Mouse (Mus musculus) G1E (cell line): ENCODE data around the gene Sptbn4. TPM values are rescaled to one million over a fixed set of nuclear protein-coding genes. Genes with fewer than 3 reads are reported as not detected.

Experiments used
- ATAC-seq: 2 replicates; pipeline ENCODE4 v1.8.0; 2016; ENCODE audit warnings: mild to moderate bottlenecking; ENCODE audit not compliant: insufficient number of reproducible peaks, poor library complexity, low FRiP score, severe bottlenecking; ENCODE audit errors: extremely low read depth
- DNase-seq: peaks from one replicate; pipeline ENCODE4 v3.0.0; 2012; ENCODE audit warnings: low spot score
- H3K27me3 ChIP-seq: 2 replicates; pipeline ENCODE4 v1.6.1; 2012; ENCODE audit warnings: mild to moderate bottlenecking, low read length, inconsistent platforms; ENCODE audit not compliant: insufficient read depth
- H3K36me3 ChIP-seq: replicated peaks from 2 replicates; pipeline ENCODE3; 2012; ENCODE audit warnings: mild to moderate bottlenecking, inconsistent platforms
- H3K4me1 ChIP-seq: 2 replicates; pipeline ENCODE4 v1.6.1; 2012; ENCODE audit warnings: low read depth, low read length, inconsistent platforms, mixed read lengths; ENCODE audit not compliant: insufficient read depth
- H3K4me3 ChIP-seq: 2 replicates; pipeline ENCODE4 v1.5.1; 2012; ENCODE audit warnings: low read depth, mild to moderate bottlenecking, inconsistent platforms, low read length, moderate library complexity, mixed read lengths
- H3K9me3 ChIP-seq: replicated peaks from 2 replicates; pipeline ENCODE4 v1.6.1; 2012; ENCODE audit warnings: inconsistent platforms
- CTCF ChIP-seq: IDR thresholded peaks from 2 replicates; pipeline ENCODE4 v1.5.1; 2012; ENCODE audit warnings: low read depth, low read length, inconsistent platforms, mixed read lengths
- GATA1 ChIP-seq: IDR thresholded peaks from 2 replicates; pipeline ENCODE4 v1.6.1; 2012; ENCODE audit warnings: borderline replicate concordance, low read length, inconsistent platforms, mixed read lengths
- GATA2 ChIP-seq: IDR thresholded peaks from 2 replicates; pipeline ENCODE4 v1.6.1; 2012; ENCODE audit warnings: low read depth, low read length, inconsistent platforms, borderline replicate concordance
- POLR2AphosphoS5 ChIP-seq: IDR thresholded peaks from 2 replicates; pipeline ENCODE4 v1.6.1; 2012; ENCODE audit warnings: low read depth, low read length, inconsistent platforms; ENCODE audit not compliant: insufficient replicate concordance
- TAL1 ChIP-seq: conservative IDR thresholded peaks from 2 replicates; pipeline ENCODE4 v1.6.1; 2012; ENCODE audit warnings: low read depth, low read length, inconsistent platforms, mixed read lengths
- polyA plus RNA-seq: library from polyadenylated mRNA; stranded (reverse); fragments of >175 nt; gene quantifications from 2 replicates; pipeline ENCODE4 v1.2.3, GENCODE M21; 2012
- total RNA-seq, 2 experiments: library from RNA; stranded (forward) in 1 of 2; stranded (reverse) in 1 of 2; fragments of 200-1000 nt in 1 of 2; fragments of >200 nt in 1 of 2; fragmentation: Nextera tagmentation in 1 of 2; gene quantifications; 2 replicates each; pipeline ENCODE4 v1.2.3; 2014 to 2017

Sptbn4 gene
- total and polyA plus RNA-seq, 3 experiments = 0.91 to 2.9 (median 1.2) TPM

- H3K36me3 ChIP-seq = peaks cover 40% of the 10 kb centered on the region
- peaks cover 71% of the 10 kb centered on the region for H3K4me1 ChIP-seq
- no peaks in the 10 kb centered on the region for H3K9me3 ChIP-seq
- H3K4me3 ChIP-seq = peak overlapping the region; percentile 42; the same call in 1 of the 2 replicates
- no peak for DNase-seq
- TF ChIP-seq GATA2 (no peak), POLR2AphosphoS5 (no peak), TAL1 (no peak), GATA1 (no peak), CTCF (no peak)
- no peaks in the 10 kb centered on the region for H3K27me3 ChIP-seq
- no peak for ATAC-seq
Measured at GRCm38 (mm10) chr7:27452206-27452770, 4.8 kb upstream of the Sptbn4 start.

GRCm38 (mm10) chr7:27451359-27451758, 3.9 kb upstream of the Sptbn4 start:
- Histone ChIP-seq H3K4me3 (no peak overlapping the region; the same call in 1 of the 2 replicates), H3K36me3 (peaks cover 32% of the 10 kb centered on the region), H3K9me3 (no peaks in the 10 kb centered on the region), H3K27me3 (peaks cover 3% of the 10 kb centered on the region), H3K4me1 (peaks cover 75% of the 10 kb centered on the region)
- no peak for DNase-seq
- ATAC-seq = no peak
- TF ChIP-seq CTCF = no peak
- no peak for TF ChIP-seq TAL1
- no peak for TF ChIP-seq POLR2AphosphoS5
- no peak for TF ChIP-seq GATA2
- TF ChIP-seq GATA1 = no peak

GRCm38 (mm10) chr7:27449256-27449862, 1.9 kb upstream of the Sptbn4 start:
- peaks cover 12% of the 10 kb centered on the region for H3K27me3 ChIP-seq
- TF ChIP-seq TAL1 (no peak), CTCF (peak; percentile 50; the same call in 1 of the 2 replicates)
- no peak for DNase-seq
- ATAC-seq = no peak
- peaks cover 66% of the 10 kb centered on the region for H3K4me1 ChIP-seq
- H3K36me3 ChIP-seq = peaks cover 25% of the 10 kb centered on the region
- peak overlapping the region; percentile 79 for H3K4me3 ChIP-seq
- H3K9me3 ChIP-seq = no peaks in the 10 kb centered on the region

- Histone ChIP-seq H3K27me3 (peaks cover 12% of the 10 kb centered on the region), H3K4me3 (peak overlapping the region; percentile 79), H3K9me3 (no peaks in the 10 kb centered on the region), H3K4me1 (peaks cover 61% of the 10 kb centered on the region), H3K36me3 (peaks cover 23% of the 10 kb centered on the region)
- 0 out of 2 replicates have a peak, but pooled peaks have one; percentile 31 for TF ChIP-seq TAL1
- TF ChIP-seq POLR2AphosphoS5 = no peak
- TF ChIP-seq GATA2 = no peak
- DNase-seq (peak; percentile 42), ATAC-seq (peak; percentile 52)
Measured at GRCm38 (mm10) chr7:27448421-27449206, 1.1 kb upstream of the Sptbn4 start.

- ATAC-seq = no peak
- Histone ChIP-seq H3K4me1 (peaks cover 49% of the 10 kb centered on the region), H3K27me3 (peaks cover 12% of the 10 kb centered on the region), H3K36me3 (peaks cover 11% of the 10 kb centered on the region), H3K9me3 (no peaks in the 10 kb centered on the region), H3K4me3 (peak overlapping the region; percentile 79)
- TF ChIP-seq CTCF = no peak
- no peak for TF ChIP-seq POLR2AphosphoS5
- no peak for TF ChIP-seq GATA1
- TF ChIP-seq GATA2 = no peak
- TF ChIP-seq TAL1 = no peak
- DNase-seq = no peak
Measured at GRCm38 (mm10) chr7:27446521-27447418, 716 bp downstream of the Sptbn4 start.

- Histone ChIP-seq H3K36me3 (peaks cover 11% of the 10 kb centered on the region), H3K9me3 (no peaks in the 10 kb centered on the region), H3K27me3 (peaks cover 12% of the 10 kb centered on the region), H3K4me1 (peaks cover 46% of the 10 kb centered on the region), H3K4me3 (peak overlapping the region; percentile 69; the same call in 1 of the 2 replicates)
- DNase-seq (no peak), ATAC-seq (no peak)
- no peak for TF ChIP-seq GATA2
- TF ChIP-seq CTCF = no peak
- TF ChIP-seq POLR2AphosphoS5 = no peak
- TF ChIP-seq GATA1 = no peak
- TF ChIP-seq TAL1 = no peak
Measured at GRCm38 (mm10) chr7:27446051-27446450, 1.4 kb downstream of the Sptbn4 start.
